Comparison of ENCODE assay signal across 25 mouse cellular contexts in the genomic region with DNA sequence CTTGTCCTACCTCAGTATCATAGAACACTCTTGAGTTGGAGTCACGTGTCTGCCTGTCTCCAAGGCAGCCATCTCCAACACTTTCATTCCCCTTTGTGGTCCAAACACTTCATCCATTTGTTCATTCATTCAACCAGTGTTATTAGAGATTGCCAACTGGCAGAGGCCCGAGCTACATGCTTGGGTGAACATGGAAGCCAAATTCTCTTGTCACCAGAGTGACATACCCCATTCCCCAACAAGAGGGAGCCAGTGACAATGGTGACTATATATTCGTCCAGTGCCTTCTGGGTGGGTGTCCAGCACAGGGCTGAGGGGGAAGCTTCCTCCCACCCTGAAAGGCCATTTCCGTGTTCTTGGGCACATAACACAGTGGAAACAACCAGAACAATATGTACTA. TPM values are rescaled to one million over a fixed set of nuclear protein-coding genes. Genes with fewer than 3 reads are reported as not detected.
DNase-seq lines count a peak whose midpoint lies in the region; ATAC-seq and TF ChIP-seq lines count a peak whose summit lies in the region.
"Had no signal": no experiment of that assay in that cellular context is flagged by ENCODE, and none has a peak within 500 bp of the region (broad histone marks: within the 10 kb centered on the region; RNA-seq: fewer than 3 reads in every experiment).

No protein-coding gene starts in this region.

- no peak for ATAC-seq in intestine, postnatal 0 days
- ATAC-seq in intestine, embryonic 16.5 days: no peak
- peak; percentile 19; the same call in 1 of the 2 replicates for ATAC-seq in liver, postnatal 0 days
- ATAC-seq in megakaryocyte progenitor cell, adult 5-6 weeks (replicated peaks; ENCODE audit: poor library complexity): no peak
- ATAC-seq: CD4-positive, CD25-positive, alpha-beta regulatory T cell, adult 4 months; intestine, embryonic 15.5 days; midbrain, embryonic 15.5 days had no signal

- no peak for DNase-seq in liver, postnatal 0 days
- DNase-seq in liver: no peak
- DNase-seq in CH12.LX (ENCODE audit: extremely low read depth): no peak
- peak; percentile 32 for DNase-seq in brain, embryonic 14.5 days (ENCODE audit: low read depth)
- DNase-seq: adrenal gland, adult 2 months; cerebellum, adult 11 months; gastrocnemius, postnatal 10 days; heart, adult 18-20 months; kidney, postnatal 4 days; right cerebral cortex, adult 18-20 months; thymus, adult 18-20 months had no signal

- no peaks in the 10 kb centered on the region for H3K4me1 ChIP-seq in intestine, postnatal 0 days (replicated peaks; ENCODE audit: control insufficient read depth, insufficient read depth, low read length)
- H3K4me1 ChIP-seq in intestine, embryonic 16.5 days (ENCODE audit: control insufficient read depth, insufficient read depth, low read length): no peaks in the 10 kb centered on the region
- no peaks in the 10 kb centered on the region for H3K4me1 ChIP-seq in liver, postnatal 0 days (ENCODE audit: insufficient read depth)
- no peaks in the 10 kb centered on the region for H3K4me1 ChIP-seq in CH12.LX (ENCODE audit: control insufficient read depth in 1 of 2, insufficient read depth in 2 of 2)
- H3K4me1 ChIP-seq: embryonic facial prominence, embryonic 12.5 days; heart, embryonic 15.5 days; intestine, embryonic 15.5 days; midbrain, embryonic 15.5 days had no signal

- peak; percentile 18 for TF ChIP-seq RAD21 in CH12.LX (IDR thresholded peaks at IDR 0.05; ENCODE audit: low read depth, low read length)

- H3K9me3 ChIP-seq in intestine, postnatal 0 days (ENCODE audit: control insufficient read depth): no peaks in the 10 kb centered on the region
- H3K9me3 ChIP-seq in intestine, embryonic 16.5 days (ENCODE audit: control insufficient read depth, low read length): no peaks in the 10 kb centered on the region
- no peaks in the 10 kb centered on the region for H3K9me3 ChIP-seq in liver, postnatal 0 days (ENCODE audit: low read length)
- no peaks in the 10 kb centered on the region for H3K9me3 ChIP-seq in CH12.LX (replicated peaks; ENCODE audit: low read length)
- H3K9me3 ChIP-seq: embryonic facial prominence, embryonic 12.5 days; heart, embryonic 15.5 days; hindbrain, embryonic 10.5 days; intestine, embryonic 15.5 days; liver, embryonic 13.5 days; midbrain, embryonic 15.5 days had no signal

- H3K79me2 ChIP-seq in CH12.LX (replicated peaks; ENCODE audit: control insufficient read depth, extremely low read depth, insufficient read depth, poor library complexity, severe bottlenecking): no peaks in the 10 kb centered on the region

- 0 out of 2 replicates have a peak, but pooled peaks have one; percentile 14 for TF ChIP-seq CTCF in intestine, postnatal 0 days (IDR thresholded peaks at IDR 0.05; ENCODE audit: low read depth)
- peak; percentile 26; the same call in 1 of the 2 replicates for TF ChIP-seq CTCF in liver, postnatal 0 days (IDR thresholded peaks at IDR 0.05; ENCODE audit: low read depth)
- peak in 1 of 2 experiments; percentile 44; a peak in 2 of 4 replicates for TF ChIP-seq CTCF in CH12.LX (conservative IDR thresholded peaks at IDR 0.05 in 1 of 2, IDR thresholded peaks at IDR 0.05 in 1 of 2; ENCODE audit: low read depth in 2 of 2, low read length in 2 of 2)
- no peak for TF ChIP-seq CTCF in brain, embryonic 14.5 days (IDR thresholded peaks at IDR 0.05; ENCODE audit: borderline replicate concordance, extremely low read depth, insufficient read depth, insufficient read length)

- no peak overlapping the region for H3K9ac ChIP-seq in intestine, postnatal 0 days (ENCODE audit: low read depth, low read length)
- no peak overlapping the region for H3K9ac ChIP-seq in intestine, embryonic 16.5 days (ENCODE audit: low read depth, low read length)
- H3K9ac ChIP-seq in liver, postnatal 0 days (replicated peaks): no peak overlapping the region
- H3K9ac ChIP-seq in CH12.LX (ENCODE audit: insufficient read depth, low read depth): no peak overlapping the region
- H3K9ac ChIP-seq: embryonic facial prominence, embryonic 12.5 days; heart, embryonic 15.5 days; intestine, embryonic 15.5 days; liver, embryonic 13.5 days; midbrain, embryonic 15.5 days had no signal

- H3K27me3 ChIP-seq in intestine, postnatal 0 days (replicated peaks; ENCODE audit: control insufficient read depth, insufficient read depth, low read length): no peaks in the 10 kb centered on the region
- H3K27me3 ChIP-seq in intestine, embryonic 16.5 days (replicated peaks; ENCODE audit: control insufficient read depth, insufficient read depth, low read length): no peaks in the 10 kb centered on the region
- H3K27me3 ChIP-seq in liver, postnatal 0 days (ENCODE audit: insufficient read depth, low read length): no peaks in the 10 kb centered on the region
- peaks cover 3% of the 10 kb centered on the region for H3K27me3 ChIP-seq in CH12.LX (replicated peaks)
- H3K27me3 ChIP-seq: embryonic facial prominence, embryonic 12.5 days; heart, embryonic 15.5 days; intestine, embryonic 15.5 days; midbrain, embryonic 15.5 days had no signal

- H3K4me2 ChIP-seq in intestine, postnatal 0 days (replicated peaks; ENCODE audit: low read depth): no peak overlapping the region
- H3K4me2 ChIP-seq in intestine, embryonic 16.5 days (ENCODE audit: low read depth, low read length): no peak overlapping the region
- no peak overlapping the region for H3K4me2 ChIP-seq in liver, postnatal 0 days (ENCODE audit: low read depth, low read length)
- H3K4me2 ChIP-seq in CH12.LX (ENCODE audit: insufficient read depth, low read depth, poor library complexity, severe bottlenecking): no peak overlapping the region
- H3K4me2 ChIP-seq: embryonic facial prominence, embryonic 12.5 days; heart, embryonic 15.5 days; intestine, embryonic 15.5 days; liver, embryonic 13.5 days; midbrain, embryonic 15.5 days had no signal

- TF ChIP-seq EP300 in liver, postnatal 0 days (IDR thresholded peaks at IDR 0.05; ENCODE audit: low read depth): no peak
- TF ChIP-seq EP300 in CH12.LX (IDR thresholded peaks at IDR 0.05; ENCODE audit: low read length): no peak

- dilution Hi-C loops in CH12.LX (cut with MboI; ENCODE audit: extremely low pct_ligation_motif_present, extremely low pct_unique_long_range_greater_than_20kb, low sequenced_read_pairs): no loop called here

- H3K36me3 ChIP-seq in intestine, postnatal 0 days (ENCODE audit: control insufficient read depth, insufficient read depth): no peaks in the 10 kb centered on the region
- H3K36me3 ChIP-seq in intestine, embryonic 16.5 days (ENCODE audit: control insufficient read depth, insufficient read depth, low read length): no peaks in the 10 kb centered on the region
- no peaks in the 10 kb centered on the region for H3K36me3 ChIP-seq in liver, postnatal 0 days (replicated peaks; ENCODE audit: insufficient read depth, low read length)
- H3K36me3 ChIP-seq in CH12.LX (replicated peaks in 1 of 2; ENCODE audit: control insufficient read depth in 1 of 2, insufficient read depth in 1 of 2, low read length in 1 of 2): no peaks in the 10 kb centered on the region
- H3K36me3 ChIP-seq: embryonic facial prominence, embryonic 12.5 days; heart, embryonic 15.5 days; hindbrain, embryonic 10.5 days; intestine, embryonic 15.5 days; liver, embryonic 13.5 days; midbrain, embryonic 15.5 days had no signal

- in situ Hi-C loops in CH12.LX (cut with MboI; ENCODE audit: low pct_ligation_motif_present, low pct_unique_long_range_greater_than_20kb, low sequenced_read_pairs): no loop called here

- no peak overlapping the region for H3K27ac ChIP-seq in intestine, postnatal 0 days (ENCODE audit: low read depth, low read length)
- H3K27ac ChIP-seq in intestine, embryonic 16.5 days (ENCODE audit: low read length): no peak overlapping the region
- H3K27ac ChIP-seq in liver, postnatal 0 days (ENCODE audit: low read depth): no peak overlapping the region
- H3K27ac ChIP-seq in CH12.LX (ENCODE audit: insufficient read depth, low read depth): no peak overlapping the region
- H3K27ac ChIP-seq: embryonic facial prominence, embryonic 12.5 days; heart, embryonic 15.5 days; hindbrain, embryonic 10.5 days; intestine, embryonic 15.5 days; liver, embryonic 13.5 days; midbrain, embryonic 15.5 days had no signal

- no peak overlapping the region for H3K4me3 ChIP-seq in intestine, postnatal 0 days (ENCODE audit: low read depth, low read length)
- no peak overlapping the region for H3K4me3 ChIP-seq in intestine, embryonic 16.5 days (ENCODE audit: low read length)
- H3K4me3 ChIP-seq in liver, postnatal 0 days (ENCODE audit: low read depth, low read length): no peak overlapping the region
- no peak overlapping the region for H3K4me3 ChIP-seq in CH12.LX (replicated peaks in 1 of 3; ENCODE audit: low read depth in 2 of 3, low read length in 2 of 3, poor library complexity in 1 of 3)
- H3K4me3 ChIP-seq: embryonic facial prominence, embryonic 12.5 days; heart, embryonic 15.5 days; hindbrain, embryonic 10.5 days; intestine, embryonic 15.5 days; liver, embryonic 13.5 days; midbrain, embryonic 15.5 days had no signal

- WGBS in intestine, postnatal 0 days: 74% methylated on average over 4 of the region's 4 CpGs
- 77% methylated on average over 4 of the region's 4 CpGs for WGBS in intestine, embryonic 16.5 days
- WGBS in liver, postnatal 0 days (ENCODE audit: insufficient replicate concordance): 61% methylated on average over 4 of the region's 4 CpGs

- no peak for TF ChIP-seq POLR2A in CH12.LX (IDR thresholded peaks at IDR 0.05; ENCODE audit: low read depth, low read length)
- no peak for TF ChIP-seq POLR2A in brain, embryonic 14.5 days (IDR thresholded peaks at IDR 0.05; ENCODE audit: borderline replicate concordance, extremely low read depth, insufficient read depth, insufficient read length, poor library complexity, severe bottlenecking)

RNA-seq across cellular contexts. Expression of gene Fer1l5, which starts 7.5 kb away (rescaled TPM):
- 0.13 and 0.17 TPM in 2 replicates for polyA plus RNA-seq in intestine, postnatal 0 days (2015; fragmentation: Nextera tagmentation; extraction: Ambion mirVana)
- polyA plus RNA-seq in intestine, embryonic 16.5 days (2015; fragmentation: Nextera tagmentation; extraction: Ambion mirVana): 0.50 and 0.66 TPM in 2 replicates
- 0.12 TPM in 2 replicates for polyA plus RNA-seq in liver, postnatal 0 days (2015; fragmentation: Nextera tagmentation; extraction: Ambion mirVana)
- total RNA-seq in CH12.LX (2012; rRNA removed): 0.08 TPM in 1 of 2 replicates, not detected in the other
- not detected in 2 replicates for total RNA-seq in CH12.LX (2014; rRNA removed)
- 0.85 and 1.2 TPM in 2 replicates for polyA plus RNA-seq in CH12.LX (2012; ENCODE audit: insufficient read length, low read depth)
- polyA plus RNA-seq in brain, embryonic 14.5 days (2012; rRNA removed): 0.03 and 0.07 TPM in 2 replicates
- total RNA-seq in megakaryocyte progenitor cell, adult 5-6 weeks (2015): not detected in 2 replicates
- total RNA-seq in megakaryocyte progenitor cell, adult 5-6 weeks (2017): 0.04 and 0.30 TPM in 2 replicates
- total RNA-seq: common myeloid progenitor, adult 5-6 weeks; gastrocnemius, postnatal 10 days; heart, adult 18-20 months; layer of hippocampus, postnatal 25 days; left cerebral cortex, postnatal 25 days; megakaryocyte, adult 5-6 weeks had no signal

RNA-seq across cellular contexts. Expression of gene Kansl3, which starts 10.6 kb away (rescaled TPM):
- 18.6 and 19.1 TPM in 2 replicates for polyA plus RNA-seq in intestine, postnatal 0 days (2015; fragmentation: Nextera tagmentation; extraction: Ambion mirVana)
- 33.3 and 33.8 TPM in 2 replicates for polyA plus RNA-seq in intestine, embryonic 16.5 days (2015; fragmentation: Nextera tagmentation; extraction: Ambion mirVana)
- polyA plus RNA-seq in liver, postnatal 0 days (2015; fragmentation: Nextera tagmentation; extraction: Ambion mirVana): 8.5 and 10.1 TPM in 2 replicates
- total RNA-seq in CH12.LX (2012; rRNA removed): 16.5 and 17.0 TPM in 2 replicates
- 14.3 TPM in 2 replicates for total RNA-seq in CH12.LX (2014; rRNA removed)
- 19.7 and 21.2 TPM in 2 replicates for polyA plus RNA-seq in CH12.LX (2012; ENCODE audit: insufficient read length, low read depth)
- polyA plus RNA-seq in brain, embryonic 14.5 days (2012; rRNA removed): 65.6 and 73.9 TPM in 2 replicates
- 14.0 and 15.1 TPM in 2 replicates for total RNA-seq in megakaryocyte progenitor cell, adult 5-6 weeks (2015)
- total RNA-seq in megakaryocyte progenitor cell, adult 5-6 weeks (2017): 31.7 and 46.5 TPM in 2 replicates
